Mouse (Mus musculus): ENCODE data around the gene Mcf2.

Mcf2 gene

DNA sequence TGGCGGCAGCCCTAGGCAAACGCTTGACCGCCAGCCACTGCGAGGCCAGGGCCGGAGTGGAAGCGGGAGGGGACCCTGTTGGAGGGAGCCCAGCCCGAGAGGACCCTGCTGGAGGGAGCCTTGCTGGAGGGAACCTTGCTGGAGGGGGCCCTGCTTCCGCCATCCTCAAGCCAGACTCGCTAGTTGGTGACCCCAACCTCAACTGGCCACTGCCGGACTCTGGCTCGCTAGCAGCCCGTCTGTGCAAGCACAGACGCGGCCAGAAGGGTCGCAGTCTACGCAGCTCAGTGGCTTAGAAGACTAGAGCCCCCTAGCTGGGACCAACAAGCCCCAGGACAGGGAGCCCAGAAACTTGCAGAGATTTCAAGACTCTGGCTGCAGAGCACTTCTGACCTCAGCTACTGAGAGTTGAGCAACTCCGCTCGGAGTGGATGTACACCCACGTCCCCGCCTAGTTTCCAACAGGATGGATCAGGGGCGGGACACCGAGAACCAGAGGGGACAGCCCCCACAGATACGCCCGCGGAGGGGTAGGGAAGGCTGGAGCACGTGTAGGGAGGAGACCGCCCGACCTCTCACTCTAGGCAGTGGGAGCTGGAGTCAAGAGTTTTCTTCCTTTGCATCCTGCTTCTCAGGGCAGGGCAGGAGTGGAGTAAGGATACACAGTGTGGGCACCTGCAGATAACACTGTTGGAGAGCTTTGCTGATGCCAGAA lies at the start of gene Mcf2:
Gene Mcf2, minus strand, starts transcription at position 346 of the 715 bp plus-strand sequence.
- peak; percentile 62 for DNase-seq

DNA sequence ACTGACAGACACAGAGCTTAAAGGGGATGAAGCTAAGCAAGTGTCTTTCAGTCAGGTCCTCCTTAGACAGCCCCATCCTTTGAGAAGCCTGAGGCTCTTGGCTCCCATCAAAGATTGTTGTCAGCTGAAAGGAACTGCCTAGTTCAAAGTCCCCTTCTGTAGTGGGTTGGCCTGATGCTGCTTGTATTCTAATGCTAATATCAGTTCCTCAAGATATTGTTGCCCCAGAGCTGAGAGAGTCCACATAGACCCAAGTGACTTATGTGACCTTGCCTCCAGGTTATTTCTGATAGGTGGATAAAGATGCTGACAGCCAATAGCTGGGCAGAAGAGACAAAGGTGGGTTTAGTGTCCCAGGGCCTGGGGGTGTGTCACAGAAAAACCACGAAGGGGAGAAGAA lies 8.8 kb upstream of the Mcf2 start:
- no peak for DNase-seq

GRCm38 (mm10) chrX:60182611-60183010 lies 3.7 kb upstream of the Mcf2 start:
- DNase-seq = no peak

GRCm38 (mm10) chrX:60178025-60178743 lies 705 bp downstream of the Mcf2 start:
- no peak for DNase-seq

DNA sequence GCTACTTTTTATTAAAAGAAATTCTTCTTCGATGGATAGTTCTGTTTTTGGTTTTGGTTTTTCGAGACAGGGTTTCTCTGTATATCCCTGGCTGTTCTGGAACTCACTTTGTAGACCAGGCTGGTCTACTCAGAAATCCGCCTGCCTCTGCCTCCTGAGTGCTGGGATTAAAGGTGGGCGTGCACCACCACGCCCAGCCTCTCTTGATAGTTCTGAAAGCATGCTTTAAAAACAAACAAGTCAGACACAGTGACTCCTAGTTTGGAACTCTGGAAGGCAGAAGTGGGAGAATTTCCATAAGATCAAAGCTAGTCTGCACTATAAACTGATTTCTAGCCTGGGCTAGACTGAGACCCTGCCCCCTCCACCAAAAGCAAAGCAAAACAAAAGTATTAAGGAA lies 8.8 kb downstream of the Mcf2 start:
- DNase-seq = no peak

DNA sequence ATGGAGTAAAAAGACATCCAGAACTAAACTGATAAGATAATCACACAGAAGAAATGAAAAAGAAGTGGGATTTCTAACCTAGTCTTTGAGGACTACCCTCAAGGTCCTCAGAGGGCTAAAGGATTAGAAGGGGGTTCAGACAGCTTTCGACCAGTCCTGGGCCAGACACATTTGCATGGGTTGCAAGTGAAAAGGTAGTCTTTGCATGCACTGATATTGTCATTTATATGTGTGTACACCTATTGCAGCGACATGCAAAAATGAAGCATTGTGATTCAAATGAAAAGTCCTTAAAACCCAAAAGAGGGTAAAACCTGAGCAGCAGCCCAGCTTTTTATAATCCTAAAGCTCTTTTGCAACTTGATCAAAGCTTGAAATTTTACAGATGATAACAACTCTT lies 9.4 kb downstream of the Mcf2 start:
- DNase-seq = no peak

- no peak for DNase-seq
These were observed 10.1 kb downstream of the Mcf2 start for GRCm38 (mm10) chrX:60168796-60169195.

DNA sequence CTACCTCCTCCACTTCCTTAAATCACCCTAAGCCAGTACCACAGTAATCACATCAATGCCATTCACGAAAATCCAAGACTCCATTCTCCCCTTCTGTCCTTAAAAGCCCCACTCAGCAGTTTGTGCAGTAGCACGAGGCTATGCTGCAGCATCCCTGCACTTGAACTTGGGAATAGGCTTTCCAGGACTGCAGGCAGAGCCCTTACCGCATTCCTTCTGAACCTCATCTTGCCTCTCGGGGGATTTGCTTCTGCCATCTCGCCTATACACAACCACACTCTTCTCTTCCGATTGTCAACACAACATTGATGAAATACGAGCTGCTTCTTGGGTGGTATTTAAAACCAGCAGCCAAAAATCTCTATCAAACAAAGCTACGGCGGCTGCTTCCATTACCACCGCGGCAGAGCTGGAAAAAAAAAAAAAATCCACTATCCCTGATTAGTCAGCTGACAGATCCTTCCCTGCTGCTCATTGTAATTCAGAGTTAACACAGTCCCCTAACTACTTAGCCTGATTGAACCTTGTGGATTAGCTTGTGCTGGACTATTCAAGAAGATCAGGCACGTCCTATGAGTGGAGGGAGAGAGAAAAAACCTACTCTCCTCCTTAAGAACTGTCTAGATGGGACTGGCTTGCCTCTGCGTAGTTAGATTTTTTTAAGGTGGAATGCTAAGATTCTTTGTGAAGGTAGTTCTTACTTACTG lies 31.5 kb downstream of the Mcf2 start:
- peak; percentile 29 for DNase-seq

GRCm38 (mm10) chrX:60075359-60075758 lies 103.5 kb downstream of the Mcf2 start:
- no peak for DNase-seq

DNA sequence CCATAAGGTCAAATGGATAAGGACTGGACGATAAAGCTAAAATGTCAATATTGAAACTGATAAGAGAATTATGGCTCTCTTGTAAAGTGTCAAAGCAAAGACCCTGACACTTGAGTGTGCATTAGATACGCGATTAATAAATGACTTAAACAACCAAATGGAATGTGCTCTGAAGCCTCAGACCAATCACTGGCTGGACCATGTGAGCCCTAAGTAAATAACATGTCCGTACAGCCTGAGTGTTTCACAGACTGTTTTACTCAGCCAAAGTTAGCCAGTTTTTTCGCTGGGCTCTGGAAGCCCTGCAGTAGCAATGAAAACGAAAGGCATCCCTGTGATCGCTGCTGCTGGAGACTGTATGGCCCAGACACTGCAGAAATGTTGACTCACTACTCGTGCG lies 123.7 kb downstream of the Mcf2 start:
- DNase-seq = no peak

DNA sequence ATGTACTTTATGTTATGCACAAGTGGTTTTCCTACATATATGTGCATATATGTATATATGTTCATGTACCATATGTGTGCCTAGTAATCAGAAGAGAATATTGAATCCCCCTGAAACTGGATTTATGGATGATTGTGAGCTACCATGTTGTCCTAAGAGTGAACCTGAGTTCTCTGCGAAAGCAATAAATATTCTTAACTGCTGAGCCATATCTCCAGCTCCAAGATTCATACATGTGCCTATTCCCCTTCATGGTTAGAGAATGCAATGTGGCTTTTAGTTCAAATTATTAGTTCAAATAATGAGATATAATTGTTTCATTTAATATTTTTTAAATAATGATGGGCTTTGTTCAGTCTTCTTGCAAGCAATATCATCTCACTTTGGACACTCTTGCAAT lies 124.1 kb downstream of the Mcf2 start:
- no peak for DNase-seq

- peak; percentile 57 for DNase-seq
These were observed 152.2 kb downstream of the Mcf2 start for GRCm38 (mm10) chrX:60026654-60027053.

GRCm38 (mm10) chrX:60021595-60021994 lies 157.3 kb downstream of the Mcf2 start:
- no peak for DNase-seq

- DNase-seq = no peak
These were observed 157.9 kb downstream of the Mcf2 start for GRCm38 (mm10) chrX:60021007-60021406.

- DNase-seq = no peak
These were observed 164.3 kb downstream of the Mcf2 start for GRCm38 (mm10) chrX:60014588-60014987.

GRCm38 (mm10) chrX:60013084-60013676 lies 165.7 kb downstream of the Mcf2 start:
- DNase-seq = peak; percentile 27
